Mouse (Mus musculus): Measurements from ENCODE around the gene Plppr4. TPM values are rescaled to one million over a fixed set of nuclear protein-coding genes. Genes with fewer than 3 reads are reported as not detected.

Plppr4 gene
- total and polyA plus RNA-seq, 3 experiments, result not detected

- peaks cover 3 to 6% of the 10 kb centered on the region in 2 experiments; a peak in 3 of 4 replicates for H3K4me1 ChIP-seq (ENCODE audit: control insufficient read depth in 1 of 2, insufficient read depth in 2 of 2)
- no peak overlapping the region for H3K4me3 ChIP-seq (replicated peaks in 1 of 3; ENCODE audit: low read depth in 2 of 3, low read length in 2 of 3, poor library complexity in 1 of 3)
- no peaks in the 10 kb centered on the region for H3K36me3 ChIP-seq (replicated peaks in 1 of 2; ENCODE audit: control insufficient read depth in 1 of 2, insufficient read depth in 1 of 2, low read length in 1 of 2)
- H3K9ac ChIP-seq (ENCODE audit: insufficient read depth, low read depth), result no peak overlapping the region
- dilution Hi-C loops (cut with MboI; ENCODE audit: extremely low pct_ligation_motif_present, extremely low pct_unique_long_range_greater_than_20kb, low sequenced_read_pairs) (no loop called here), in situ Hi-C loops (cut with MboI; ENCODE audit: low pct_ligation_motif_present, low pct_unique_long_range_greater_than_20kb, low sequenced_read_pairs) (no loop called here)
- no peaks in the 10 kb centered on the region for H3K79me2 ChIP-seq (replicated peaks; ENCODE audit: control insufficient read depth, extremely low read depth, insufficient read depth, poor library complexity, severe bottlenecking)
- H3K4me2 ChIP-seq (ENCODE audit: insufficient read depth, low read depth, poor library complexity, severe bottlenecking), result no peak overlapping the region
- no peak for DNase-seq (ENCODE audit: extremely low read depth)
- H3K27me3 ChIP-seq (replicated peaks), result no peaks in the 10 kb centered on the region
- no peak overlapping the region for H3K27ac ChIP-seq (ENCODE audit: insufficient read depth, low read depth)
- H3K9me3 ChIP-seq (replicated peaks; ENCODE audit: low read length), result no peaks in the 10 kb centered on the region
- TF ChIP-seq SMC3 (IDR thresholded peaks at IDR 0.05; ENCODE audit: low read depth, low read length), result no peak
- TF ChIP-seq GABPA (IDR thresholded peaks at IDR 0.05; ENCODE audit: insufficient replicate concordance, low read depth, low read length), result no peak
- TF ChIP-seq ETS1 (conservative IDR thresholded peaks at IDR 0.05; ENCODE audit: low read depth, low read length), result no peak
- no peak for TF ChIP-seq USF2 (conservative IDR thresholded peaks at IDR 0.05; ENCODE audit: low read depth, low read length)
- no peak for TF ChIP-seq MAZ (IDR thresholded peaks at IDR 0.05; ENCODE audit: low read depth, low read length)
- TF ChIP-seq CTCF (conservative IDR thresholded peaks at IDR 0.05 in 1 of 2, IDR thresholded peaks at IDR 0.05 in 1 of 2; ENCODE audit: low read depth in 2 of 2, low read length in 2 of 2), result no peak
- no peak for TF ChIP-seq ZKSCAN1 (IDR thresholded peaks at IDR 0.05; ENCODE audit: borderline replicate concordance, low read depth, low read length)
- no peak for TF ChIP-seq ELF1 (IDR thresholded peaks at IDR 0.05; ENCODE audit: low read depth, low read length)
- no peak for TF ChIP-seq JUND (conservative IDR thresholded peaks at IDR 0.05; ENCODE audit: low read depth, low read length)
- no peak for TF ChIP-seq RCOR1 (conservative IDR thresholded peaks at IDR 0.05; ENCODE audit: low read depth, low read length)
- no peak for TF ChIP-seq E2F4 (IDR thresholded peaks at IDR 0.05; ENCODE audit: insufficient replicate concordance, low read depth, low read length)
Observed at GRCm38 (mm10) chr3:117326551-117326950, 34.1 kb downstream of the Plppr4 start.

DNA sequence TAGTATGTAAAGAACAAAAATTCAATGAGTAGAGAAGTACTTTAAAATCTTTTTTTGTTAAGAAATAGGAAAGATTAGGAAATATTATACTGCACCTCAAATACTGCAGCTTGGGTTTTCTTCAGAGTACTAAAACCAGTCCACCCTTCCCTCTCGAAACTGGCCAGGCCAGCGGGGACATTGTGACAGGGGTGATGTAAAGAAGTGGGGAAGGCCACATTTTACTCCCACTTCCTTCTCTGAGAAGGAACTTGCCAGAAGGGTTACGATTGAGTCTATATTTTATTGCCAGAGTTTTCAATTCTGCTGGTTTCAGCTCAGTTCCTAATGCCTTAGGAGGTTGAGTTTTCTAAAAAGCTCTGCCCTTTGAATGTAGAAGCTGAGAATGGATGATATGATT, 41.0 kb downstream of the Plppr4 start:
- Histone ChIP-seq H3K9ac (ENCODE audit: insufficient read depth, low read depth) (peak overlapping the region; percentile 48; the same call in 1 of the 2 replicates), H3K79me2 (replicated peaks; ENCODE audit: control insufficient read depth, extremely low read depth, insufficient read depth, poor library complexity, severe bottlenecking) (no peaks in the 10 kb centered on the region), H3K27ac (ENCODE audit: insufficient read depth, low read depth) (no peak overlapping the region), H3K27me3 (replicated peaks) (no peaks in the 10 kb centered on the region), H3K9me3 (replicated peaks; ENCODE audit: low read length) (no peaks in the 10 kb centered on the region), H3K4me1 (ENCODE audit: control insufficient read depth in 1 of 2, insufficient read depth in 2 of 2) (peaks cover 3 to 12% of the 10 kb centered on the region in 2 experiments; a peak in 3 of 4 replicates), H3K36me3 (replicated peaks in 1 of 2; ENCODE audit: control insufficient read depth in 1 of 2, insufficient read depth in 1 of 2, low read length in 1 of 2) (no peaks in the 10 kb centered on the region), H3K4me3 (replicated peaks in 1 of 3; ENCODE audit: low read depth in 2 of 3, low read length in 2 of 3, poor library complexity in 1 of 3) (no peak overlapping the region), H3K4me2 (ENCODE audit: insufficient read depth, low read depth, poor library complexity, severe bottlenecking) (0 out of 2 replicates have a peak overlapping the region, but pooled peaks have one; percentile 36)
- in situ Hi-C loops (cut with MboI; ENCODE audit: low pct_ligation_motif_present, low pct_unique_long_range_greater_than_20kb, low sequenced_read_pairs), result no loop called here
- dilution Hi-C loops (cut with MboI; ENCODE audit: extremely low pct_ligation_motif_present, extremely low pct_unique_long_range_greater_than_20kb, low sequenced_read_pairs), result no loop called here
- peak; percentile 25 for DNase-seq (ENCODE audit: extremely low read depth)
- TF ChIP-seq TCF12 (IDR thresholded peaks at IDR 0.05; ENCODE audit: low read depth, low read length) (peak; percentile 16; the same call in 1 of the 2 replicates), ZC3H11A (IDR thresholded peaks at IDR 0.05; ENCODE audit: low read depth, low read length) (no peak), CHD1 (IDR thresholded peaks at IDR 0.05; ENCODE audit: low read depth, low read length) (no peak), RCOR1 (conservative IDR thresholded peaks at IDR 0.05; ENCODE audit: low read depth, low read length) (no peak), MAZ (IDR thresholded peaks at IDR 0.05; ENCODE audit: low read depth, low read length) (no peak), USF1 (IDR thresholded peaks at IDR 0.05; ENCODE audit: low read depth, low read length) (no peak), MAX (IDR thresholded peaks at IDR 0.05; ENCODE audit: low read length) (no peak), IRF4 (IDR thresholded peaks at IDR 0.05; ENCODE audit: low read depth, low read length) (peak; percentile 89), JUN (IDR thresholded peaks at IDR 0.05; ENCODE audit: insufficient read depth, low read depth, low read length) (no peak), JUND (conservative IDR thresholded peaks at IDR 0.05; ENCODE audit: low read depth, low read length) (no peak), POLR2AphosphoS2 (IDR thresholded peaks at IDR 0.05; ENCODE audit: low read depth, low read length) (no peak), RAD21 (IDR thresholded peaks at IDR 0.05; ENCODE audit: low read depth, low read length) (no peak), ELF1 (IDR thresholded peaks at IDR 0.05; ENCODE audit: low read depth, low read length) (no peak), UBTF (IDR thresholded peaks at IDR 0.05; ENCODE audit: low read depth, low read length) (no peak), EP300 (IDR thresholded peaks at IDR 0.05; ENCODE audit: low read length) (peak; percentile 62), ZMIZ1 (IDR thresholded peaks at IDR 0.05; ENCODE audit: low read depth, low read length) (no peak)
